Mouse (Mus musculus) MEL (cell line): ENCODE results near the gene Ttll11.

Experiments
- CTCF ChIP-seq, 3 experiments: IDR thresholded peaks in 2 of 3; conservative IDR thresholded peaks in 1 of 3; 2 replicates each; pipeline ENCODE4 v1.5.1; 2011 to 2012; ENCODE audit warnings: low read length in 3 of 3, low read depth in 2 of 3, mild to moderate bottlenecking in 2 of 3, improper control_type of control experiment in 1 of 3, inconsistent platforms in 1 of 3, mixed read lengths in 1 of 3, moderate library complexity in 1 of 3; ENCODE audit not compliant: control insufficient read depth in 1 of 3, insufficient read depth in 1 of 3, poor library complexity in 1 of 3, severe bottlenecking in 1 of 3
- E2F4 ChIP-seq: IDR thresholded peaks from 2 replicates; pipeline ENCODE4 v1.6.1; 2011; ENCODE audit warnings: low read depth, low read length, improper control_type of control experiment, borderline replicate concordance
- EP300 ChIP-seq, 2 experiments: IDR thresholded peaks; 2 replicates each; pipeline ENCODE4 v1.6.1; 2011; ENCODE audit warnings: improper control_type of control experiment in 2 of 2, low read length in 2 of 2, low read depth in 1 of 2, mild to moderate bottlenecking in 1 of 2
- MAFK ChIP-seq: IDR thresholded peaks from 2 replicates; pipeline ENCODE4 v1.6.1; 2011; ENCODE audit warnings: low read depth, mild to moderate bottlenecking, low read length, improper control_type of control experiment, borderline replicate concordance
- NRF1 ChIP-seq: IDR thresholded peaks from 2 replicates; pipeline ENCODE4 v1.6.1; 2014; ENCODE audit warnings: low read depth, mild to moderate bottlenecking, inconsistent platforms, low read length, improper control_type of control experiment, moderate library complexity; ENCODE audit not compliant: poor library complexity, insufficient read depth, severe bottlenecking
- POLR2A ChIP-seq, 2 experiments: IDR thresholded peaks; 2 replicates each; pipeline ENCODE4 v1.6.1; 2011 to 2012; ENCODE audit warnings: low read length in 2 of 2, mild to moderate bottlenecking in 2 of 2, control low read depth in 1 of 2, improper control_type of control experiment in 1 of 2, low read depth in 1 of 2, moderate library complexity in 1 of 2; ENCODE audit not compliant: control insufficient read depth in 1 of 2, insufficient read depth in 1 of 2, poor library complexity in 1 of 2
- RCOR1 ChIP-seq: IDR thresholded peaks from 2 replicates; pipeline ENCODE4 v1.6.1; 2012; ENCODE audit warnings: low read depth, mild to moderate bottlenecking, inconsistent platforms, low read length, improper control_type of control experiment
- SIN3A ChIP-seq: IDR thresholded peaks from 2 replicates; pipeline ENCODE4 v1.6.1; 2012; ENCODE audit warnings: low read length, improper control_type of control experiment, inconsistent platforms
- USF1 ChIP-seq: IDR thresholded peaks from 2 replicates; pipeline ENCODE4 v1.6.1; 2014; ENCODE audit warnings: low read depth, mild to moderate bottlenecking, inconsistent platforms, low read length, improper control_type of control experiment, moderate library complexity
- ZKSCAN1 ChIP-seq: IDR thresholded peaks from 2 replicates; pipeline ENCODE4 v1.6.1; 2012; ENCODE audit warnings: low read depth, mild to moderate bottlenecking, inconsistent platforms, low read length, improper control_type of control experiment, moderate library complexity

GRCm38 (mm10) chr2:35880362-35880761 lies 99.4 kb downstream of the Ttll11 start:
- TF ChIP-seq POLR2A (IDR thresholded peaks at IDR 0.05; ENCODE audit: control insufficient read depth in 1 of 2, insufficient read depth in 1 of 2, low read depth in 1 of 2, low read length in 2 of 2, poor library complexity in 1 of 2) = no peak
- no peak for TF ChIP-seq CTCF (IDR thresholded peaks at IDR 0.05 in 2 of 3, conservative IDR thresholded peaks at IDR 0.05 in 1 of 3; ENCODE audit: control insufficient read depth in 1 of 3, insufficient read depth in 1 of 3, low read depth in 2 of 3, low read length in 3 of 3, poor library complexity in 1 of 3, severe bottlenecking in 1 of 3)
- TF ChIP-seq MAFK = no peak
- TF ChIP-seq USF1 = no peak
- TF ChIP-seq EP300 (IDR thresholded peaks at IDR 0.05; ENCODE audit: low read depth in 1 of 2, low read length in 2 of 2) = no peak
- no peak for TF ChIP-seq RCOR1
- TF ChIP-seq NRF1 = no peak
- TF ChIP-seq E2F4 = no peak
- no peak for TF ChIP-seq ZKSCAN1
- TF ChIP-seq SIN3A = no peak
